Mouse (Mus musculus): ENCODE results near the gene Lysmd1. TPM values are rescaled to one million over a fixed set of nuclear protein-coding genes. Genes with fewer than 3 reads are reported as not detected.

The Lysmd1 gene
- polyA plus RNA-seq, 1 experiment from 2014 or later: 9.7 TPM

GRCm38 (mm10) chr3:95162345-95162628 lies 28.4 kb downstream of the Lysmd1 start:
- Histone ChIP-seq H3K27ac (ENCODE audit: low read length) (no peak overlapping the region), H3K36me3 (ENCODE audit: control insufficient read depth, insufficient read depth) (no peaks in the 10 kb centered on the region), H3K4me1 (ENCODE audit: control insufficient read depth, insufficient read depth, low read length) (peaks cover 37% of the 10 kb centered on the region), H3K4me3 (ENCODE audit: low read length) (no peak overlapping the region), H3K9me3 (replicated peaks; ENCODE audit: control insufficient read depth, low read length) (no peaks in the 10 kb centered on the region), H3K9ac (ENCODE audit: low read length) (no peak overlapping the region), H3K4me2 (ENCODE audit: low read depth, low read length) (peak overlapping the region; percentile 95; the same call in 1 of the 2 replicates), H3K27me3 (ENCODE audit: control insufficient read depth, insufficient read depth, low read length) (no peaks in the 10 kb centered on the region)
- ATAC-seq (replicated peaks; ENCODE audit: extremely low read depth, insufficient read depth, low FRiP score): no peak
- 28% methylated on average over 2 of the region's 2 CpGs for WGBS

GRCm38 (mm10) chr3:95163419-95164255 lies 29.7 kb downstream of the Lysmd1 start:
- WGBS: 40% methylated on average over 11 of the region's 11 CpGs
- Histone ChIP-seq H3K4me3 (ENCODE audit: low read length) (no peak overlapping the region), H3K4me1 (ENCODE audit: control insufficient read depth, insufficient read depth, low read length) (peaks cover 37% of the 10 kb centered on the region), H3K36me3 (ENCODE audit: control insufficient read depth, insufficient read depth) (no peaks in the 10 kb centered on the region), H3K4me2 (ENCODE audit: low read depth, low read length) (peak overlapping the region; percentile 2; the same call in 1 of the 2 replicates), H3K9me3 (replicated peaks; ENCODE audit: control insufficient read depth, low read length) (no peaks in the 10 kb centered on the region), H3K9ac (ENCODE audit: low read length) (no peak overlapping the region; the same call in 1 of the 2 replicates), H3K27ac (ENCODE audit: low read length) (no peak overlapping the region), H3K27me3 (ENCODE audit: control insufficient read depth, insufficient read depth, low read length) (no peaks in the 10 kb centered on the region)
- no peak for ATAC-seq (replicated peaks; ENCODE audit: extremely low read depth, insufficient read depth, low FRiP score)

- 89% methylated on average over 5 of the region's 5 CpGs for WGBS
- H3K27me3 ChIP-seq (ENCODE audit: control insufficient read depth, insufficient read depth, low read length): no peaks in the 10 kb centered on the region
- H3K9me3 ChIP-seq (replicated peaks; ENCODE audit: control insufficient read depth, low read length): no peaks in the 10 kb centered on the region
- no peak overlapping the region for H3K27ac ChIP-seq (ENCODE audit: low read length)
- no peak overlapping the region for H3K4me2 ChIP-seq (ENCODE audit: low read depth, low read length)
- ATAC-seq (replicated peaks; ENCODE audit: extremely low read depth, insufficient read depth, low FRiP score): no peak
- H3K4me1 ChIP-seq (ENCODE audit: control insufficient read depth, insufficient read depth, low read length): peaks cover 37% of the 10 kb centered on the region
- H3K4me3 ChIP-seq (ENCODE audit: low read length): no peak overlapping the region
- no peaks in the 10 kb centered on the region for H3K36me3 ChIP-seq (ENCODE audit: control insufficient read depth, insufficient read depth)
- no peak overlapping the region for H3K9ac ChIP-seq (ENCODE audit: low read length)
Measured at GRCm38 (mm10) chr3:95164256-95164550, 30.3 kb downstream of the Lysmd1 start.

GRCm38 (mm10) chr3:95164840-95165239 lies 31.0 kb downstream of the Lysmd1 start:
- Histone ChIP-seq H3K4me2 (ENCODE audit: low read depth, low read length) (no peak overlapping the region), H3K36me3 (ENCODE audit: control insufficient read depth, insufficient read depth) (no peaks in the 10 kb centered on the region), H3K4me1 (ENCODE audit: control insufficient read depth, insufficient read depth, low read length) (peaks cover 37% of the 10 kb centered on the region), H3K9ac (ENCODE audit: low read length) (no peak overlapping the region), H3K9me3 (replicated peaks; ENCODE audit: control insufficient read depth, low read length) (no peaks in the 10 kb centered on the region), H3K4me3 (ENCODE audit: low read length) (no peak overlapping the region), H3K27ac (ENCODE audit: low read length) (no peak overlapping the region), H3K27me3 (ENCODE audit: control insufficient read depth, insufficient read depth, low read length) (peaks cover under 1% of the 10 kb centered on the region; the same call in 1 of the 2 replicates)
- ATAC-seq (replicated peaks; ENCODE audit: extremely low read depth, insufficient read depth, low FRiP score): no peak
- WGBS: 56% methylated on average over 5 of the region's 5 CpGs

- peaks cover 5% of the 10 kb centered on the region for H3K4me1 ChIP-seq (ENCODE audit: control insufficient read depth, insufficient read depth, low read length)
- H3K9ac ChIP-seq (ENCODE audit: low read length): no peak overlapping the region
- no peak overlapping the region for H3K4me3 ChIP-seq (ENCODE audit: low read length)
- no peak overlapping the region for H3K27ac ChIP-seq (ENCODE audit: low read length)
- no peak overlapping the region for H3K4me2 ChIP-seq (ENCODE audit: low read depth, low read length)
- H3K36me3 ChIP-seq (ENCODE audit: control insufficient read depth, insufficient read depth): no peaks in the 10 kb centered on the region
- H3K9me3 ChIP-seq (replicated peaks; ENCODE audit: control insufficient read depth, low read length): no peaks in the 10 kb centered on the region
- WGBS: 91% methylated on average over 10 of the region's 10 CpGs
- ATAC-seq (replicated peaks; ENCODE audit: extremely low read depth, insufficient read depth, low FRiP score): no peak
- H3K27me3 ChIP-seq (ENCODE audit: control insufficient read depth, insufficient read depth, low read length): peaks cover 36% of the 10 kb centered on the region
Measured at GRCm38 (mm10) chr3:95169996-95170395, 36.1 kb downstream of the Lysmd1 start.

- Histone ChIP-seq H3K4me2 (ENCODE audit: low read depth, low read length) (no peak overlapping the region), H3K27ac (ENCODE audit: low read length) (no peak overlapping the region), H3K4me3 (ENCODE audit: low read length) (no peak overlapping the region), H3K36me3 (ENCODE audit: control insufficient read depth, insufficient read depth) (no peaks in the 10 kb centered on the region), H3K9ac (ENCODE audit: low read length) (no peak overlapping the region), H3K27me3 (ENCODE audit: control insufficient read depth, insufficient read depth, low read length) (peaks cover 38% of the 10 kb centered on the region), H3K4me1 (ENCODE audit: control insufficient read depth, insufficient read depth, low read length) (peaks cover 3% of the 10 kb centered on the region; the same call in 1 of the 2 replicates), H3K9me3 (replicated peaks; ENCODE audit: control insufficient read depth, low read length) (no peaks in the 10 kb centered on the region)
- ATAC-seq (replicated peaks; ENCODE audit: extremely low read depth, insufficient read depth, low FRiP score): no peak
- WGBS: 53% methylated on average over 6 of the region's 6 CpGs
Measured at GRCm38 (mm10) chr3:95171105-95171504, 37.2 kb downstream of the Lysmd1 start.

- Histone ChIP-seq H3K4me2 (ENCODE audit: low read depth, low read length) (peak overlapping the region; percentile 69; the same call in 1 of the 2 replicates), H3K4me1 (ENCODE audit: control insufficient read depth, insufficient read depth, low read length) (peaks cover 3% of the 10 kb centered on the region; the same call in 1 of the 2 replicates), H3K9ac (ENCODE audit: low read length) (no peak overlapping the region), H3K9me3 (replicated peaks; ENCODE audit: control insufficient read depth, low read length) (no peaks in the 10 kb centered on the region), H3K4me3 (ENCODE audit: low read length) (peak overlapping the region; percentile 51), H3K27ac (ENCODE audit: low read length) (no peak overlapping the region), H3K27me3 (ENCODE audit: control insufficient read depth, insufficient read depth, low read length) (peaks cover 38% of the 10 kb centered on the region), H3K36me3 (ENCODE audit: control insufficient read depth, insufficient read depth) (no peaks in the 10 kb centered on the region)
- WGBS: 18% methylated on average over 83 of the region's 84 CpGs
- ATAC-seq (replicated peaks; ENCODE audit: extremely low read depth, insufficient read depth, low FRiP score): no peak
Measured at GRCm38 (mm10) chr3:95172526-95173255, 38.8 kb downstream of the Lysmd1 start.

GRCm38 (mm10) chr3:95173256-95173949 lies 39.5 kb downstream of the Lysmd1 start:
- 8% methylated on average over 58 of the region's 58 CpGs for WGBS
- H3K4me3 ChIP-seq (ENCODE audit: low read length): peak overlapping the region; percentile 51
- no peaks in the 10 kb centered on the region for H3K36me3 ChIP-seq (ENCODE audit: control insufficient read depth, insufficient read depth)
- H3K9me3 ChIP-seq (replicated peaks; ENCODE audit: control insufficient read depth, low read length): no peaks in the 10 kb centered on the region
- peak overlapping the region; percentile 69 for H3K4me2 ChIP-seq (ENCODE audit: low read depth, low read length)
- peaks cover 38% of the 10 kb centered on the region for H3K27me3 ChIP-seq (ENCODE audit: control insufficient read depth, insufficient read depth, low read length)
- H3K27ac ChIP-seq (ENCODE audit: low read length): no peak overlapping the region
- H3K9ac ChIP-seq (ENCODE audit: low read length): peak overlapping the region; percentile 59
- no peak; the same call in 1 of the 2 replicates for ATAC-seq (replicated peaks; ENCODE audit: extremely low read depth, insufficient read depth, low FRiP score)
- H3K4me1 ChIP-seq (ENCODE audit: control insufficient read depth, insufficient read depth, low read length): peaks cover 3% of the 10 kb centered on the region; the same call in 1 of the 2 replicates

Data from heart, embryonic 16.5 days (tissue).